Mouse (Mus musculus) heart, embryonic 12.5 days (tissue): ENCODE data around the gene Bmi1. TPM values are rescaled to one million over a fixed set of nuclear protein-coding genes. Genes with fewer than 3 reads are reported as not detected.

Experiments
- ATAC-seq: fragments of 200-750 bp; cut with Nextera tagmentation; 2 replicates; pipeline ENCODE4 v1.8.0; 2017; ENCODE audit warnings: moderate TSS enrichment, moderate library complexity; ENCODE audit not compliant: insufficient number of reproducible peaks, low FRiP score
- H3K27ac ChIP-seq: fragments of 300-500 bp; sonication (generic); 2 replicates; pipeline ENCODE4 v1.5.1; 2016; ENCODE audit warnings: mild to moderate bottlenecking, moderate library complexity; ENCODE audit not compliant: poor library complexity, severe bottlenecking
- H3K27me3 ChIP-seq: fragments of 300-500 bp; sonication (generic); replicated peaks from 2 replicates; pipeline ENCODE4 v1.6.1; 2016; ENCODE audit warnings: mild to moderate bottlenecking, moderate library complexity
- H3K36me3 ChIP-seq: fragments of 300-500 bp; sonication (generic); 2 replicates; pipeline ENCODE4 v1.6.1; 2016; ENCODE audit warnings: mild to moderate bottlenecking, moderate library complexity
- H3K4me1 ChIP-seq: fragments of 300-500 bp; sonication (generic); replicated peaks from 2 replicates; pipeline ENCODE4 v1.6.1; 2016; ENCODE audit warnings: mild to moderate bottlenecking
- H3K4me2 ChIP-seq: fragments of 300-500 bp; sonication (generic); 2 replicates; pipeline ENCODE4 v1.6.1; 2016; ENCODE audit warnings: mild to moderate bottlenecking, moderate library complexity
- H3K4me3 ChIP-seq: fragments of 300-500 bp; sonication (generic); 2 replicates; pipeline ENCODE4 v1.5.1; 2016; ENCODE audit warnings: mild to moderate bottlenecking
- H3K9ac ChIP-seq: fragments of 300-500 bp; sonication (generic); 2 replicates; pipeline ENCODE4 v1.6.1; 2016; ENCODE audit warnings: mild to moderate bottlenecking, moderate library complexity
- H3K9me3 ChIP-seq: fragments of 300-500 bp; sonication (generic); replicated peaks from 2 replicates; pipeline ENCODE4 v1.6.1; 2016; ENCODE audit warnings: mild to moderate bottlenecking, moderate library complexity
- WGBS: fragments of 180-500 bp; shearing (Covaris S2); methylation state at CpG from one replicate; pipeline ENCODE4 v1.1.7; 2016; 5-methylcytosine and 5-hydroxymethylcytosine counted together
- polyA plus RNA-seq: library from polyadenylated mRNA; unstranded; fragments of >200 nt; fragmentation: Nextera tagmentation; extraction: Ambion mirVana; gene quantifications from 2 replicates; pipeline ENCODE4 v1.2.1, GENCODE M21; 2016

Gene Bmi1
- polyA plus RNA-seq, 1 experiment from 2014 or later, result 15.6 TPM

- no peak for ATAC-seq
- whole genome bisulfite sequencing, result 14% methylated on average over 42 of the region's 42 CpGs
These were observed 949 bp upstream of the Bmi1 start for GRCm38 (mm10) chr2:18675681-18676456.

GRCm38 (mm10) chr2:18676457-18676935 lies 322 bp upstream of the Bmi1 start:
- 3% methylated on average over 40 of the region's 64 CpGs for WGBS
- Histone ChIP-seq H3K9me3 (no peaks in the 10 kb centered on the region), H3K9ac (peak overlapping the region; percentile 88), H3K4me1 (peaks cover 20% of the 10 kb centered on the region), H3K36me3 (no peaks in the 10 kb centered on the region), H3K27me3 (peaks cover 17% of the 10 kb centered on the region), H3K4me2 (peak overlapping the region; percentile 96), H3K4me3 (peak overlapping the region; percentile 87), H3K27ac (peak overlapping the region; percentile 89)
- ATAC-seq, result peak; percentile 87

More at GRCm38 (mm10) chr2:18675681-18676456, 949 bp upstream of the Bmi1 start:
- H3K36me3 ChIP-seq, result no peaks in the 10 kb centered on the region
- peak overlapping the region; percentile 73 for H3K27ac ChIP-seq
- H3K9me3 ChIP-seq, result no peaks in the 10 kb centered on the region
- H3K27me3 ChIP-seq, result peaks cover 16% of the 10 kb centered on the region
- H3K4me1 ChIP-seq, result peaks cover 15% of the 10 kb centered on the region
- H3K4me3 ChIP-seq, result peak overlapping the region; percentile 87
- peak overlapping the region; percentile 96 for H3K4me2 ChIP-seq
- H3K9ac ChIP-seq, result peak overlapping the region; percentile 77

- H3K27ac ChIP-seq, result no peak overlapping the region
- H3K4me3 ChIP-seq, result peak overlapping the region; percentile 87
- 9% methylated on average over 55 of the region's 55 CpGs for WGBS
- no peaks in the 10 kb centered on the region for H3K9me3 ChIP-seq
- peaks cover 20% of the 10 kb centered on the region for H3K27me3 ChIP-seq
- H3K4me1 ChIP-seq, result peaks cover 20% of the 10 kb centered on the region
- peaks cover 2% of the 10 kb centered on the region; the same call in 1 of the 2 replicates for H3K36me3 ChIP-seq
- peak overlapping the region; percentile 88 for H3K9ac ChIP-seq
- H3K4me2 ChIP-seq, result peak overlapping the region; percentile 96
- no peak for ATAC-seq
These were observed 1.0 kb downstream of the Bmi1 start for GRCm38 (mm10) chr2:18677631-18678471.

GRCm38 (mm10) chr2:18679701-18680100 lies 2.9 kb downstream of the Bmi1 start:
- no peak for ATAC-seq
- no peak overlapping the region for H3K9ac ChIP-seq
- no peak overlapping the region for H3K4me2 ChIP-seq
- WGBS, result 33% methylated on average over 2 of the region's 2 CpGs
- H3K36me3 ChIP-seq, result peaks cover 7% of the 10 kb centered on the region
- H3K27me3 ChIP-seq, result peaks cover 24% of the 10 kb centered on the region
- H3K4me3 ChIP-seq, result no peak overlapping the region
- peaks cover 18% of the 10 kb centered on the region for H3K4me1 ChIP-seq
- no peak overlapping the region for H3K27ac ChIP-seq
- H3K9me3 ChIP-seq, result no peaks in the 10 kb centered on the region

- peak overlapping the region; percentile 45 for H3K4me3 ChIP-seq
- H3K4me2 ChIP-seq, result peak overlapping the region; percentile 81
- peaks cover 24% of the 10 kb centered on the region for H3K27me3 ChIP-seq
- peaks cover 7% of the 10 kb centered on the region for H3K36me3 ChIP-seq
- WGBS, result 2% methylated on average over 4 of the region's 4 CpGs
- H3K27ac ChIP-seq, result no peak overlapping the region
- H3K4me1 ChIP-seq, result peaks cover 18% of the 10 kb centered on the region
- no peaks in the 10 kb centered on the region for H3K9me3 ChIP-seq
- ATAC-seq, result no peak
- H3K9ac ChIP-seq, result 0 out of 2 replicates have a peak overlapping the region, but pooled peaks have one; percentile 53
These were observed 3.7 kb downstream of the Bmi1 start for GRCm38 (mm10) chr2:18680501-18680900.

DNA sequence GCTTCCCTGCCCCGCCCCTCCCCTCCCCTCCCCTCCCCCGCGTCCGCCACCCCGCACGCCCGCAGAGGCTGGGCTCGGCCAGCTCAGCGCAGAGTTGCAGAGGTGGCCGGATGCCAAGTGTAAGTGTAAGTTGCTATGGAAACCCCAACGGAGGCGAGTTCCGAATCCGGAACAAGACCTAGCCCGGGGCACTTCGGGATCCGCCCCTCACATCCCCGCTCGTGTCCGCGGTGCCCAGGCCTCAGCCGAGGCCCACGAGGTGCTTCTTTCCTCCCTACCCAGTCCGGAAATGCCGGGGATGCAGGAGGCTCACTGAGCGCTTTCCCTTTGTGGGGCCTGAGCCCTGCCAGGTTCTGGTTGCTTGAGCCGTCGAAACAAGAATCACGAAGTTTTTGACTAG lies 4.1 kb downstream of the Bmi1 start:
- no peak overlapping the region for H3K27ac ChIP-seq
- no peaks in the 10 kb centered on the region for H3K9me3 ChIP-seq
- peak; percentile 16; the same call in 1 of the 2 replicates for ATAC-seq
- 1% methylated on average over 28 of the region's 29 CpGs for WGBS
- H3K4me3 ChIP-seq, result peak overlapping the region; percentile 45
- H3K9ac ChIP-seq, result peak overlapping the region; percentile 53
- peak overlapping the region; percentile 81 for H3K4me2 ChIP-seq
- peaks cover 24% of the 10 kb centered on the region for H3K27me3 ChIP-seq
- H3K4me1 ChIP-seq, result peaks cover 14% of the 10 kb centered on the region
- H3K36me3 ChIP-seq, result peaks cover 7% of the 10 kb centered on the region

GRCm38 (mm10) chr2:18684062-18684461 lies 7.2 kb downstream of the Bmi1 start:
- H3K4me2 ChIP-seq, result no peak overlapping the region
- H3K9me3 ChIP-seq, result no peaks in the 10 kb centered on the region
- 74% methylated on average over 5 of the region's 5 CpGs for WGBS
- no peak overlapping the region for H3K9ac ChIP-seq
- peaks cover 19% of the 10 kb centered on the region for H3K4me1 ChIP-seq
- peaks cover 7% of the 10 kb centered on the region for H3K36me3 ChIP-seq
- H3K27me3 ChIP-seq, result peaks cover 46% of the 10 kb centered on the region
- H3K27ac ChIP-seq, result no peak overlapping the region
- no peak overlapping the region for H3K4me3 ChIP-seq
- ATAC-seq, result no peak

DNA sequence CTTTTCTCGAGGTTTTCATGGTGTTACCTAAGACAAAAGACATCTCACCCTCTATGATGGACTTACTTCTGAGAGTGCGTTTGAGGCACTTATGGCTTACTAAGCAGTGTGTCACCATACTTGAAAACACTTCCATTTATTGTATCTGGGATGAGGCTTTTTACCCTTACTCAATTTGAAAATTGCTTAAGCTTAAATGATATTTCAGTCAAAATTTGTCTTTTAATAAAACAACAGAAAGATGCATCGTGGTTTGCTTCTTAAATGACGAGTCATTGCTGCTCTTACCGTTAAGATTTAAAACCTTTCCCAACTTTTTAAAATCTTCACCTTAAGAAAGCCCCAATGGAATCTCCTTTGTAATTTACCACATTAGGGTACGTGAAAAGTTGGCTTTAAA lies 9.6 kb downstream of the Bmi1 start:
- H3K9ac ChIP-seq, result no peak overlapping the region
- ATAC-seq, result no peak
- no peak overlapping the region for H3K4me2 ChIP-seq
- H3K9me3 ChIP-seq, result no peaks in the 10 kb centered on the region
- H3K36me3 ChIP-seq, result peaks cover 7% of the 10 kb centered on the region
- WGBS, result 38% methylated on average over 6 of the region's 6 CpGs
- H3K27me3 ChIP-seq, result peaks cover 53% of the 10 kb centered on the region
- no peak overlapping the region for H3K4me3 ChIP-seq
- no peak overlapping the region for H3K27ac ChIP-seq
- peaks cover 21% of the 10 kb centered on the region for H3K4me1 ChIP-seq

DNA sequence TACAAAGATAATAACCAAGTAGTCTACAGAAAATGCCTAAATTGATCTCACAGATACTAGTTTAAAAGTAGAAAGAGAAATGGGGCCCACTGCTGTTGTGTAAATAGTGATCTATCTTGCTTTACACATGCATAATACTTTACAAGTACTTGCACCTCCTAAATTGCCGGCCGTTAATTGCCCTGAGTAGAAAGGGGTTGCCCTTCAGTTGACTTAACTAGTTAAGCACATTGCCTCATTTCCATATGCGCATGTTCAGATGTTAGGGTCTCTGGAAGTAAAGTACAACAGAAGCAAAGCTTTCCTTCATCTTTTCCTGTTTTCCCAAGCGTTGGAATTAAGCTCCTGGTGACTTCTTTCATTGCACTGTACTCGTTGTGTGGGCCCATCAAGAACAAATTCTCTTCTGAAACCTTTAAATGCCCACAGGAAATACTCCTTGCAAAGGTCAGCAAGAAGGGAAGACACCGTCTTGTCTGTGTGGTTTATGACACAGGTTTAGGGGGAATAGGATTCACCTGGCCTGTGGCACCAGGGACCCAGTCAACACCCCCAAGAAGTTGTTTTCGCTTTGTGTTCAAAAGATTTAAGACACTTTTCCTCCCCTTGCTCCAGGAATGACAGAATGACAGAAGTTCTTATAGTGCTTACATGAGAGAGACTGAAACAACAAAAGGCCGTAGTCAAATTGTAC lies 10.2 kb downstream of the Bmi1 start:
- H3K36me3 ChIP-seq, result peaks cover 7% of the 10 kb centered on the region
- no peak overlapping the region for H3K9ac ChIP-seq
- no peak overlapping the region for H3K4me2 ChIP-seq
- H3K4me1 ChIP-seq, result peaks cover 21% of the 10 kb centered on the region
- H3K27ac ChIP-seq, result no peak overlapping the region
- ATAC-seq, result no peak
- H3K9me3 ChIP-seq, result no peaks in the 10 kb centered on the region
- peaks cover 49% of the 10 kb centered on the region for H3K27me3 ChIP-seq
- H3K4me3 ChIP-seq, result no peak overlapping the region
- WGBS, result 21% methylated on average over 8 of the region's 8 CpGs

DNA sequence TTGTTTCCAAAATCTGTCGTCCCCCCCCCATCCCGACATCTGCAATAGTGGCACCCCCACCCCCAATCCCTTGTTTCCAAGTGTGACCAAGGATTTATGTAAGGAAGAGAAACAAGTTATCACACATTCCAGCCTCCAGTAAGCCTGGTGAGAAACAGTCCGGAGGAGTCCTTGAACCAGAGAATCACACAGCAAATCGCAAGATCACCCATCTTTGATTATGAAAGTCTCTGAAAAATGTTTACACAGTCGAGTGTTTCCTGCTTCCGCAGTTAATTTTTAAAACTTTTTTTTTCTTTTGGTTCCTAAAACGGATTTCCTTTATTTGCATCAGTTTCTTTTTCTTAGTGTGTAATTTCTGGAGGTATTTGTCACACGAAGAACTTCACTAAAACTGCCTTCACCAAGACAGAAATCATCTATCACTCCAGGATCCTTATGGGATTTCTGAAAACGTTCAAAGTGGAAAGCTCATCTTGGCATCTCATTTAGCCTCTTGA lies 10.9 kb downstream of the Bmi1 start:
- peaks cover 57% of the 10 kb centered on the region for H3K27me3 ChIP-seq
- H3K27ac ChIP-seq, result no peak overlapping the region
- peaks cover 21% of the 10 kb centered on the region for H3K4me1 ChIP-seq
- WGBS, result 5% methylated on average over 9 of the region's 9 CpGs
- H3K9ac ChIP-seq, result no peak overlapping the region
- no peak overlapping the region for H3K4me2 ChIP-seq
- H3K4me3 ChIP-seq, result no peak overlapping the region
- H3K36me3 ChIP-seq, result peaks cover 5% of the 10 kb centered on the region
- H3K9me3 ChIP-seq, result no peaks in the 10 kb centered on the region
- no peak for ATAC-seq
